Mouse (Mus musculus): ENCODE data around the gene Rbfox3.

GRCm38 (mm10) chr11:118475496-118476083 is 435.8 kb downstream of the Rbfox3 start:
- TF ChIP-seq CTCF (IDR thresholded peaks at IDR 0.05; ENCODE audit: low read depth) (no peak), EP300 (IDR thresholded peaks at IDR 0.05; ENCODE audit: low read depth) (no peak)

All from liver, embryonic 14.5 days (tissue).